Mouse (Mus musculus) layer of hippocampus, postnatal 36 days (tissue): ENCODE data around the gene Cep152. TPM values are rescaled to one million over a fixed set of nuclear protein-coding genes. Genes with fewer than 3 reads are reported as not detected.

Source experiments
- DNase-seq, 2 experiments: peaks; one replicate each; pipeline ENCODE4 v3.0.0; 2022
- total RNA-seq, 2 experiments: library from RNA; stranded (reverse); gene quantifications; 2 replicates each; pipeline ENCODE4 v1.2.3; 2021

Gene Cep152
- total RNA-seq = 1 to 10 TPM; 3.5 to 4.1 TPM

GRCm38 (mm10) chr2:125624837-125625351 is at the start of gene Cep152:
TSS of gene Cep152 (minus strand) at chr2:125625113.
- peak; percentile 96 to 97 for DNase-seq

GRCm38 (mm10) chr2:125672957-125673631 is 48.2 kb upstream of the Cep152 start, which contains the start of gene Eid1:
TSS of gene Eid1 (plus strand) at chr2:125673095.
- DNase-seq = peak; percentile 65 to 77

GRCm38 (mm10) chr2:125672568-125672956 is 47.6 kb upstream of the Cep152 start:
- peak in 1 of 2 experiments; percentile 30 for DNase-seq

GRCm38 (mm10) chr2:125670846-125671245 is 45.9 kb upstream of the Cep152 start:
- DNase-seq = no peak

GRCm38 (mm10) chr2:125667721-125668120 is 42.8 kb upstream of the Cep152 start:
- DNase-seq = no peak

GRCm38 (mm10) chr2:125667184-125667583 is 42.3 kb upstream of the Cep152 start:
- no peak for DNase-seq

- no peak for DNase-seq
Observed at GRCm38 (mm10) chr2:125666668-125667067, 41.8 kb upstream of the Cep152 start.

- no peak for DNase-seq
Observed at GRCm38 (mm10) chr2:125665909-125666308, 41.0 kb upstream of the Cep152 start.

- no peak for DNase-seq
Observed at GRCm38 (mm10) chr2:125665213-125665612, 40.3 kb upstream of the Cep152 start.

GRCm38 (mm10) chr2:125662517-125662916 is 37.6 kb upstream of the Cep152 start:
- DNase-seq = no peak

- no peak for DNase-seq
Observed at GRCm38 (mm10) chr2:125661156-125661555, 36.2 kb upstream of the Cep152 start.

- no peak for DNase-seq
Observed at GRCm38 (mm10) chr2:125660537-125661130, 35.7 kb upstream of the Cep152 start.

GRCm38 (mm10) chr2:125659823-125660536 is 35.1 kb upstream of the Cep152 start:
- peak; percentile 45 to 59 for DNase-seq

GRCm38 (mm10) chr2:125655391-125655790 is 30.5 kb upstream of the Cep152 start:
- DNase-seq = no peak

GRCm38 (mm10) chr2:125653286-125653685 is 28.4 kb upstream of the Cep152 start:
- DNase-seq = no peak

GRCm38 (mm10) chr2:125651563-125651962 is 26.6 kb upstream of the Cep152 start:
- no peak for DNase-seq

GRCm38 (mm10) chr2:125650742-125651352 is 25.9 kb upstream of the Cep152 start:
- DNase-seq = no peak

GRCm38 (mm10) chr2:125650038-125650437 is 25.1 kb upstream of the Cep152 start:
- DNase-seq = no peak

GRCm38 (mm10) chr2:125644912-125645311 is 20.0 kb upstream of the Cep152 start:
- DNase-seq = no peak

- DNase-seq = no peak
Observed at GRCm38 (mm10) chr2:125637331-125637730, 12.4 kb upstream of the Cep152 start.

GRCm38 (mm10) chr2:125630010-125630409 is 5.1 kb upstream of the Cep152 start:
- no peak for DNase-seq

- no peak for DNase-seq
Observed at GRCm38 (mm10) chr2:125628487-125628886, 3.6 kb upstream of the Cep152 start.

- DNase-seq = no peak
Observed at GRCm38 (mm10) chr2:125626536-125626935, 1.6 kb upstream of the Cep152 start.
